Mouse (Mus musculus): ENCODE data around the gene Slc6a6. TPM values are rescaled to one million over a fixed set of nuclear protein-coding genes. Genes with fewer than 3 reads are reported as not detected.
A peak's percentile ranks its signal among the peaks of the same experiment; 100 is the strongest.

Gene Slc6a6
- polyA plus RNA-seq, 1 experiment from 2014 or later: 107 TPM

- no peak for ATAC-seq
- H3K27me3 ChIP-seq (replicated peaks; ENCODE audit: control insufficient read depth, insufficient read depth, low read length): no peaks in the 10 kb centered on the region
- no peaks in the 10 kb centered on the region for H3K4me1 ChIP-seq (replicated peaks; ENCODE audit: control insufficient read depth, insufficient read depth, low read length)
- H3K9ac ChIP-seq (replicated peaks; ENCODE audit: low read depth, low read length): no peak overlapping the region
- H3K4me3 ChIP-seq (replicated peaks; ENCODE audit: low read length): no peak overlapping the region
- H3K9me3 ChIP-seq (ENCODE audit: control insufficient read depth, low read length): no peaks in the 10 kb centered on the region
- H3K27ac ChIP-seq (ENCODE audit: low read length): no peak overlapping the region
- 82% methylated on average over 9 of the region's 9 CpGs for WGBS
- peaks cover 7% of the 10 kb centered on the region for H3K36me3 ChIP-seq (ENCODE audit: control insufficient read depth, insufficient read depth)
- no peak overlapping the region for H3K4me2 ChIP-seq (ENCODE audit: low read length)
Measured at GRCm38 (mm10) chr6:91762051-91762742, 78.3 kb downstream of the Slc6a6 start.

- ATAC-seq: no peak
- Histone ChIP-seq H3K4me2 (ENCODE audit: low read length) (no peak overlapping the region), H3K9ac (replicated peaks; ENCODE audit: low read depth, low read length) (no peak overlapping the region), H3K4me3 (replicated peaks; ENCODE audit: low read length) (no peak overlapping the region), H3K4me1 (replicated peaks; ENCODE audit: control insufficient read depth, insufficient read depth, low read length) (no peaks in the 10 kb centered on the region), H3K27me3 (replicated peaks; ENCODE audit: control insufficient read depth, insufficient read depth, low read length) (no peaks in the 10 kb centered on the region), H3K9me3 (ENCODE audit: control insufficient read depth, low read length) (peaks cover 5% of the 10 kb centered on the region; the same call in 1 of the 2 replicates), H3K36me3 (ENCODE audit: control insufficient read depth, insufficient read depth) (peaks cover 10% of the 10 kb centered on the region), H3K27ac (ENCODE audit: low read length) (no peak overlapping the region)
- WGBS: 88% methylated on average over 8 of the region's 8 CpGs
Measured at GRCm38 (mm10) chr6:91767550-91767949, 83.7 kb downstream of the Slc6a6 start.

GRCm38 (mm10) chr6:91773951-91774350, 90.1 kb downstream of the Slc6a6 start:
- Histone ChIP-seq H3K27ac (ENCODE audit: low read length) (no peak overlapping the region), H3K9ac (replicated peaks; ENCODE audit: low read depth, low read length) (no peak overlapping the region), H3K36me3 (ENCODE audit: control insufficient read depth, insufficient read depth) (peaks cover 6% of the 10 kb centered on the region), H3K4me2 (ENCODE audit: low read length) (no peak overlapping the region), H3K4me3 (replicated peaks; ENCODE audit: low read length) (no peak overlapping the region), H3K27me3 (replicated peaks; ENCODE audit: control insufficient read depth, insufficient read depth, low read length) (no peaks in the 10 kb centered on the region), H3K4me1 (replicated peaks; ENCODE audit: control insufficient read depth, insufficient read depth, low read length) (no peaks in the 10 kb centered on the region), H3K9me3 (ENCODE audit: control insufficient read depth, low read length) (peaks cover 5% of the 10 kb centered on the region; the same call in 1 of the 2 replicates)
- 73% methylated on average over 5 of the region's 5 CpGs for WGBS
- ATAC-seq: no peak

GRCm38 (mm10) chr6:91776543-91776942, 92.7 kb downstream of the Slc6a6 start:
- H3K36me3 ChIP-seq (ENCODE audit: control insufficient read depth, insufficient read depth): peaks cover 4% of the 10 kb centered on the region; the same call in 1 of the 2 replicates
- no peaks in the 10 kb centered on the region for H3K4me1 ChIP-seq (replicated peaks; ENCODE audit: control insufficient read depth, insufficient read depth, low read length)
- H3K4me2 ChIP-seq (ENCODE audit: low read length): no peak overlapping the region
- H3K27me3 ChIP-seq (replicated peaks; ENCODE audit: control insufficient read depth, insufficient read depth, low read length): no peaks in the 10 kb centered on the region
- ATAC-seq: peak; percentile 73
- 13% methylated on average over 9 of the region's 9 CpGs for WGBS
- no peaks in the 10 kb centered on the region; the same call in 1 of the 2 replicates for H3K9me3 ChIP-seq (ENCODE audit: control insufficient read depth, low read length)
- no peak overlapping the region for H3K9ac ChIP-seq (replicated peaks; ENCODE audit: low read depth, low read length)
- no peak overlapping the region for H3K27ac ChIP-seq (ENCODE audit: low read length)
- no peak overlapping the region for H3K4me3 ChIP-seq (replicated peaks; ENCODE audit: low read length)

GRCm38 (mm10) chr6:91779206-91779605, 95.4 kb downstream of the Slc6a6 start:
- H3K27ac ChIP-seq (ENCODE audit: low read length): no peak overlapping the region
- no peaks in the 10 kb centered on the region for H3K36me3 ChIP-seq (ENCODE audit: control insufficient read depth, insufficient read depth)
- 73% methylated on average over 8 of the region's 9 CpGs for WGBS
- H3K4me3 ChIP-seq (replicated peaks; ENCODE audit: low read length): no peak overlapping the region
- H3K27me3 ChIP-seq (replicated peaks; ENCODE audit: control insufficient read depth, insufficient read depth, low read length): no peaks in the 10 kb centered on the region
- H3K4me2 ChIP-seq (ENCODE audit: low read length): no peak overlapping the region
- H3K9me3 ChIP-seq (ENCODE audit: control insufficient read depth, low read length): no peaks in the 10 kb centered on the region
- ATAC-seq: no peak
- H3K9ac ChIP-seq (replicated peaks; ENCODE audit: low read depth, low read length): no peak overlapping the region
- no peaks in the 10 kb centered on the region for H3K4me1 ChIP-seq (replicated peaks; ENCODE audit: control insufficient read depth, insufficient read depth, low read length)

- no peak for ATAC-seq
- H3K4me1 ChIP-seq (replicated peaks; ENCODE audit: control insufficient read depth, insufficient read depth, low read length): no peaks in the 10 kb centered on the region
- H3K27ac ChIP-seq (ENCODE audit: low read length): no peak overlapping the region
- no peak overlapping the region for H3K4me2 ChIP-seq (ENCODE audit: low read length)
- H3K36me3 ChIP-seq (ENCODE audit: control insufficient read depth, insufficient read depth): no peaks in the 10 kb centered on the region
- no peaks in the 10 kb centered on the region for H3K9me3 ChIP-seq (ENCODE audit: control insufficient read depth, low read length)
- WGBS: 92% methylated on average over 3 of the region's 3 CpGs
- H3K9ac ChIP-seq (replicated peaks; ENCODE audit: low read depth, low read length): no peak overlapping the region
- no peak overlapping the region for H3K4me3 ChIP-seq (replicated peaks; ENCODE audit: low read length)
- no peaks in the 10 kb centered on the region for H3K27me3 ChIP-seq (replicated peaks; ENCODE audit: control insufficient read depth, insufficient read depth, low read length)
Measured at GRCm38 (mm10) chr6:91785018-91785417, 101.2 kb downstream of the Slc6a6 start.

- H3K9ac ChIP-seq (replicated peaks; ENCODE audit: low read depth, low read length): no peak overlapping the region
- ATAC-seq: no peak
- no peaks in the 10 kb centered on the region for H3K36me3 ChIP-seq (ENCODE audit: control insufficient read depth, insufficient read depth)
- no peak overlapping the region for H3K27ac ChIP-seq (ENCODE audit: low read length)
- H3K27me3 ChIP-seq (replicated peaks; ENCODE audit: control insufficient read depth, insufficient read depth, low read length): no peaks in the 10 kb centered on the region
- no peaks in the 10 kb centered on the region for H3K4me1 ChIP-seq (replicated peaks; ENCODE audit: control insufficient read depth, insufficient read depth, low read length)
- no peak overlapping the region for H3K4me2 ChIP-seq (ENCODE audit: low read length)
- no peak overlapping the region for H3K4me3 ChIP-seq (replicated peaks; ENCODE audit: low read length)
- 84% methylated on average over 9 of the region's 9 CpGs for WGBS
- H3K9me3 ChIP-seq (ENCODE audit: control insufficient read depth, low read length): no peaks in the 10 kb centered on the region
Measured at GRCm38 (mm10) chr6:91788311-91788798, 104.5 kb downstream of the Slc6a6 start.

- H3K9me3 ChIP-seq (ENCODE audit: control insufficient read depth, low read length): no peaks in the 10 kb centered on the region
- H3K36me3 ChIP-seq (ENCODE audit: control insufficient read depth, insufficient read depth): no peaks in the 10 kb centered on the region
- 61% methylated on average over 3 of the region's 3 CpGs for WGBS
- ATAC-seq: no peak
- no peak overlapping the region for H3K27ac ChIP-seq (ENCODE audit: low read length)
- no peak overlapping the region for H3K4me2 ChIP-seq (ENCODE audit: low read length)
- no peaks in the 10 kb centered on the region for H3K27me3 ChIP-seq (replicated peaks; ENCODE audit: control insufficient read depth, insufficient read depth, low read length)
- H3K9ac ChIP-seq (replicated peaks; ENCODE audit: low read depth, low read length): no peak overlapping the region
- no peaks in the 10 kb centered on the region; the same call in 1 of the 2 replicates for H3K4me1 ChIP-seq (replicated peaks; ENCODE audit: control insufficient read depth, insufficient read depth, low read length)
- H3K4me3 ChIP-seq (replicated peaks; ENCODE audit: low read length): no peak overlapping the region
Measured at GRCm38 (mm10) chr6:91795640-91796039, 111.8 kb downstream of the Slc6a6 start.

GRCm38 (mm10) chr6:91796064-91796463, 112.2 kb downstream of the Slc6a6 start:
- no peak for ATAC-seq
- H3K4me1 ChIP-seq (replicated peaks; ENCODE audit: control insufficient read depth, insufficient read depth, low read length): no peaks in the 10 kb centered on the region; the same call in 1 of the 2 replicates
- H3K27ac ChIP-seq (ENCODE audit: low read length): no peak overlapping the region
- H3K36me3 ChIP-seq (ENCODE audit: control insufficient read depth, insufficient read depth): no peaks in the 10 kb centered on the region
- H3K9ac ChIP-seq (replicated peaks; ENCODE audit: low read depth, low read length): no peak overlapping the region
- H3K9me3 ChIP-seq (ENCODE audit: control insufficient read depth, low read length): no peaks in the 10 kb centered on the region
- H3K4me2 ChIP-seq (ENCODE audit: low read length): no peak overlapping the region
- 67% methylated on average over 9 of the region's 9 CpGs for WGBS
- H3K4me3 ChIP-seq (replicated peaks; ENCODE audit: low read length): no peak overlapping the region
- H3K27me3 ChIP-seq (replicated peaks; ENCODE audit: control insufficient read depth, insufficient read depth, low read length): no peaks in the 10 kb centered on the region

Measured in forebrain, embryonic 16.5 days (tissue).